Mouse (Mus musculus): ENCODE measurements around the gene Entpd2.

Gene Entpd2

GRCm38 (mm10) chr2:25395721-25396596 is at the start of gene Entpd2:
Gene Entpd2, plus strand, starts transcription at chr2:25395874.
- no peak for DNase-seq (ENCODE audit: low read depth)

GRCm38 (mm10) chr2:25348162-25348561 is 47.5 kb upstream of the Entpd2 start:
- DNase-seq (ENCODE audit: low read depth), result no peak

GRCm38 (mm10) chr2:25349499-25349898 is 46.2 kb upstream of the Entpd2 start:
- DNase-seq (ENCODE audit: low read depth), result no peak

GRCm38 (mm10) chr2:25350701-25351100 is 45.0 kb upstream of the Entpd2 start:
- DNase-seq (ENCODE audit: low read depth), result no peak

DNA sequence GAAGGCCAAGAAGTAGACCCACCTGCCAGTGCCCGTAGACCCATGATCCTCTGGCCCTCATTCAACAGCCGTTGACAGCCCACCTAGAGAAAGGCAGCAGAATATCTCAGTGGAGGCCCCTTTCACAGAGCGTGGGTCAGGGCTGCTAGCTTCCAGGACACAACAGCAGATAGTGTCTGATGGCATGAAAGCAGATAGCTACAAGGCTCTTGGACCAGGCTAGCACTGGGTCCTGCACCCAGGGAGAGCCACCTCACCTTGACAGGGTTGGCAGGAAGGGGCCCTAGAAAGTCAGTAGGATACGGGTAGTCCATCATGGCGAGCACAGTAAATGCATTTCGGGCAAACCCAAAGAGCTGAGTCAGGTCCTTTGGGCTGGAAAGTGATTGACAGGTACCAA is 41.5 kb upstream of the Entpd2 start:
- no peak for DNase-seq (ENCODE audit: low read depth)

GRCm38 (mm10) chr2:25355419-25356066 is 40.1 kb upstream of the Entpd2 start:
- no peak for DNase-seq (ENCODE audit: low read depth)

- DNase-seq (ENCODE audit: low read depth), result peak; percentile 95
Measured at GRCm38 (mm10) chr2:25356208-25357079, 39.2 kb upstream of the Entpd2 start, which contains the start of gene Dpp7. Gene Dpp7, minus strand, starts transcription at chr2:25356359.

- DNase-seq (ENCODE audit: low read depth), result no peak
Measured at GRCm38 (mm10) chr2:25359848-25360247, 35.8 kb upstream of the Entpd2 start.

DNA sequence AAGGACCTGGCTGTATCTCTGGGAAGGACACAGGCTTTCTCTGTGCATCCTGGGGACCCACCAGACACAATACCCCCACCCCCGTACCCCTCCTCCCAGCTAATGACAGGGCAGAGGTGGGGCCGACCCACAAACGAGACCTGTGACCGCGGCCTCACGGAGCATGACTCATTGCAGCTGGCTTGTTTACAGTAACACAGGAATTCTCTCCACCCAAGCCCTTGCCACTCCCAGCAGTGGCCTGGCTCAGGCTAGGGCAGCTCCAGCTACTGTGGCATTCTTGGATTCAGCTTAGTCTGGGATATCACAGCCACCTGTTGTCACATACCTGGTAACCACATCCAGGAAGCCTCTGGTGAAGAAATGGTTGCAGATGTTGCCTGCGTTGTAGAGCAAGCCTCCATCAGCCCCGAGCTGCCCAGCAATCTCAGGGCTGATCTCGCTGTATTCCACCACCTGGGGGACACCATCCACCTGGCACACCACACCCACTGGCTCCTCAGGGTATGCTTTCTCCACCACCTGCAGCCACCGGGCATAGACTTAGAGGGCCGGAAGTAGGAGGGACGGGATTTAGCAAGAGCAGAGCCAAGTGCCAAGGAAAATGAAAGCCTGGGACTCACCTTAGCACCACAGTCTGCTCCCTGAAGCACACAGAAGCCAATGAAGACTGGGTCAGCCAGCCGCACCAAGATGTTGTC is 32.0 kb upstream of the Entpd2 start:
- peak; percentile 62 for DNase-seq (ENCODE audit: low read depth)

GRCm38 (mm10) chr2:25364313-25364712 is 31.4 kb upstream of the Entpd2 start:
- DNase-seq (ENCODE audit: low read depth), result no peak

DNA sequence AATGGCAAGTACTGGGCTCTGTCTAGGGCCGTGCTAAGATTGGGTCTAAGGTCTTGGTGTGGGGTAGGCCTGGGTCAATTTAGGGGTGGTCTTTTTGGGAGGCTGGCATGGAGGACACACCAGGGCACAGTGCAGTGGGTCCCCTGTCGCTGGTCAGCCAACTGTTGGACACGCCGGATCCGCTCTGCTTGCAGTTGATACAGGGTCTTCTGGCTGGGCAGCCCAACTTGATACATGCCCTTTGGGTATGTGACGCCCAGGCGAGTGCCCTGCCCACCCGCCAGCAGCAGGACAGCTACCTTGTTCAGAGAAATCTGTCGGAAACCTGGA is 30.9 kb upstream of the Entpd2 start:
- DNase-seq (ENCODE audit: low read depth), result no peak

DNA sequence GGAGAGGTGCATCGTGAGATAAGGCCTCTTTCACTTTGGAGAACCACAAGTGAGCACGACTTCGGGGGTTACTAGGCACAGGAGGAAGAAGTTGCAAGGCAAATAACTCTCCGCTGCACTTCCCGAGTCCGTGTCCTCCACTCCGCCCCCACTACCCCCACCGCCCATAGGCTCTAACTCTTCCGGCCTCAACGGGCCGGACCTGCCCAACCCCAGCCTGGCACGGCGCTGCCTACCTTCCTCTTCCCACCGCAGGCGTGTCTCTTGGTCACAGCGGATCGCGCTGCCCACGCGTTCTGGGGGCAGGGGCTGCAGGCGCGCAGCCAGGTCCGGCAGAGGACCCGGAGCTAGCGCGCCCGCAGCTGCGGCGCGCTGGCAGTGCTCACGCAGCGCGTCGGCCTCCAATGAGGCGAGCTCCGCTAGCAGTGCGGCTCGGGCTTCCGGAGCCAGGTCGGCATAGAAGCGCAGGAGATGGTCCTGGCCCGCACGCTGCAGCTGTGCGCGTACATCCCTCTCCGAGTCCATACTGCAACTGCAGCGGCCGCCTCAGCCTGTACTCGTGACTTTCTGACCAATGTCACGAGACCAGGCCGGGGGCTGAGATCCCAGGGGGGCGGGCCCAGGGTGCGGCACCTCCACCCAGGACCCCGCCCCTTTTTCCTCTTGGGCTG is 30.4 kb upstream of the Entpd2 start, which contains the start of gene Uap1l1:
Uap1l1 (minus strand) TSS at position 592 of the 671 bp plus-strand sequence.
- DNase-seq (ENCODE audit: low read depth), result peak; percentile 97

- no peak for DNase-seq (ENCODE audit: low read depth)
Measured at GRCm38 (mm10) chr2:25369996-25370395, 25.7 kb upstream of the Entpd2 start.

GRCm38 (mm10) chr2:25371764-25372643 is 23.7 kb upstream of the Entpd2 start, which contains the start of gene Sapcd2:
Gene Sapcd2, plus strand, starts transcription at chr2:25372321.
- DNase-seq (ENCODE audit: low read depth), result peak; percentile 91

- no peak for DNase-seq (ENCODE audit: low read depth)
Measured at GRCm38 (mm10) chr2:25372644-25373391, 22.9 kb upstream of the Entpd2 start.

DNA sequence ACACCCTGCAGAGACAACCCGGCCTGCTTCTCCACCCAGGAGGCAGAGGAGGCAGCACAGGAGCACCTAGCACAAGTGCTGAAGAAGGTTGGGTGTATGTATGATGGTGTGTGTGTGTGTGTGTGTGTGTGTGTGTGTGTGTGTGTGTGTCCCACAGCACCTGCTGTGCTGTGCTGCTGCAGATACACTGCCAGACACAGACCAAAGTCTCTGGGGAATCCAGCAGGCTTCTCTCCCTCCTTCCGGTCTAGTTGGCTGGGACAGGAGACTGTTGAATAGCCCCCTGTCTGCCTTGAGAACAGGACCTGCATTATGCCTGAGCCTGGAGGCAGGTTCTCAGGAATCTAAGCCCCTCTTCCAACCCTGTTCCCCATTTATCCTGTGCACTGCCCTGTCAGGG is 22.2 kb upstream of the Entpd2 start:
- DNase-seq (ENCODE audit: low read depth), result no peak

- DNase-seq (ENCODE audit: low read depth), result peak; percentile 83
Measured at GRCm38 (mm10) chr2:25376589-25376988, 19.1 kb upstream of the Entpd2 start.

DNA sequence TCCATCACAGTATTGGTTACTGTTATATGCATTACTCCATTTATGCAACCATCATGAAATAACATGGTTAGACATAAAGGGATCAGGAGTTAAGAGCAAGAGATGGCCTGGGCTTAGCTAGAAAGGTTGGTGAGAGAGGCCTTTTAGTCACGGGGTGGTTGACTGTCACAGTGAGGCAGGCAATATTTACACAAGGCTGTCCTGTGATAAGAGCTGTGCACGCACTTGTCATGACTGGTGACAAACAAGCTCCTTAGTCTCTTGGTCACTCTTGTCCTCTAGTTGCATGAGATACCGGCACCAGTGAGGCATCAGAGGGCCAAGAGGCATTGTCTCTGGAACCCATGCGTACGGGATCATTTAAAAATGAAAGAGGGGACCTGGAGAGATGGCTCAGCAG is 11.2 kb upstream of the Entpd2 start:
- no peak for DNase-seq (ENCODE audit: low read depth)

DNA sequence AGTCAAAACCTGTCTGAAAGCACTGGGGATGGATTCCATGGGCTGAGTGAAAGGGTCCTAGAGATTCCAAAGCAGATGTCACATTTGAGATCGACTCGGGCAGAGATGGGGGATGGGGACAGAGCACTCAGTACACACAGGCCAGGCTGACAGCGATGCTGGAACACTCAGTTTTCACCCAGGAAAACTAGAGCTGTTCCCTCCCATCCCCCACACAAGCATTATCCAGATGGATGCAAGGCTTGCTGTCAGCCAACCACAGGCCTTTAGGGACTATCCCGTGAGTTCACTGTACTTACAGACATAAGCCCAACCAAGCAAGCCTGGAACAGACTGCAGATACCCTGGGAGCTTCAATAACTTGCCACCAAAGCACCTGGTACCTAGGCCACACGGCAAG is 4.4 kb upstream of the Entpd2 start:
- DNase-seq (ENCODE audit: low read depth), result peak; percentile 50

All from NIH3T3 (cell line).